Mouse (Mus musculus) forebrain, embryonic 10.5 days (tissue): Measurements from ENCODE around the gene Nadk2. TPM values are rescaled to one million over a fixed set of nuclear protein-coding genes. Genes with fewer than 3 reads are reported as not detected.
A peak's percentile ranks its signal among the peaks of the same experiment; 100 is the strongest.

Experiments used
- DNase-seq: peaks from one replicate; pipeline ENCODE4 v3.0.0-alpha.2; 2017; ENCODE audit warnings: low spot score; ENCODE audit errors: extremely low spot score
- H3K27ac ChIP-seq: fragments of 300-500 bp; sonication (generic); 2 replicates; pipeline ENCODE4 v1.5.1; 2016; ENCODE audit warnings: mild to moderate bottlenecking
- H3K27me3 ChIP-seq: fragments of 300-500 bp; sonication (generic); 2 replicates; pipeline ENCODE4 v1.6.1; 2016; ENCODE audit warnings: mild to moderate bottlenecking; ENCODE audit not compliant: poor library complexity, severe bottlenecking
- H3K36me3 ChIP-seq: fragments of 300-500 bp; sonication (generic); replicated peaks from 2 replicates; pipeline ENCODE4 v1.6.1; 2016; ENCODE audit warnings: mild to moderate bottlenecking, moderate library complexity
- H3K4me1 ChIP-seq: fragments of 300-500 bp; sonication (generic); 2 replicates; pipeline ENCODE4 v1.6.1; 2016
- H3K4me3 ChIP-seq: fragments of 300-500 bp; sonication (generic); 2 replicates; pipeline ENCODE4 v1.5.1; 2016; ENCODE audit warnings: mild to moderate bottlenecking, moderate library complexity
- H3K9me3 ChIP-seq: fragments of 300-500 bp; sonication (generic); 2 replicates; pipeline ENCODE4 v1.6.1; 2016; ENCODE audit warnings: mild to moderate bottlenecking, moderate library complexity
- WGBS: fragments of 180-500 bp; shearing (Covaris S2); methylation state at CpG from one replicate; pipeline ENCODE4 v1.1.7; 2016; 5-methylcytosine and 5-hydroxymethylcytosine counted together
- polyA plus RNA-seq: library from polyadenylated mRNA; unstranded; fragments of >200 nt; fragmentation: Nextera tagmentation; extraction: Ambion mirVana; gene quantifications from 2 replicates; pipeline ENCODE4 v1.2.1, GENCODE M21; 2016

Nadk2 gene
- polyA plus RNA-seq, 1 experiment from 2014 or later: 30.4 TPM

DNA sequence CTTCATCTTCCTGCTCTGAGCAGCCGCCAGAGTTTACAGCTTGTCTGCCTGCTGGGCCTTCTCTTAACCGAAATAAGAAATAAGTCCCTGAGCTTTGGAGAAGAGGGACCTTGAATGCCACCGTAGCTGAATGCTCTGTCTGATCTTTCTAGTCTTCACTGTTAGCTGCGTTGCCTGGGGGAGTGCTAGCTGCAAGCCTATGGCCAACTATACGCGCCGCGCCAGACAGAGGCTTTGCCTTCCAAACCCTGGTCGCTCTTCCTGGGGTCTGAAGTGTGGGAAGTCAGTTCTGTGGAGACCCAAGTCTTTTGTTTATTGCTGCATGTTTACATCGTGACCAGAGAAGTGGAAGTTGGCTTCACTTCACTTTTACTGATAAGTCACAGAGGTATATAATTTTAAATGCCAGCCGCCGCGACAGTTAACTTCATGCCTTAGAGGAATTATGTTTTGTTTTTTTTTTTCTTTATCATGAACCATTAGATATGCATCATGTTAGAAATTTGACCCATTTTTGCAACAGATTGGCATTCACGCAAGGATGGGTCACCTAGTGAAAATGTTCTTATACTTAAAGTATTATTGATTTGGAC, 4.6 kb downstream of the Nadk2 start:
- no peak for DNase-seq
- peaks cover 4% of the 10 kb centered on the region; the same call in 1 of the 2 replicates for H3K36me3 ChIP-seq
- H3K27ac ChIP-seq: 0 out of 2 replicates have a peak overlapping the region, but pooled peaks have one; percentile 22
- WGBS: 78% methylated on average over 14 of the region's 14 CpGs
- H3K9me3 ChIP-seq: no peaks in the 10 kb centered on the region
- H3K27me3 ChIP-seq: no peaks in the 10 kb centered on the region
- H3K4me1 ChIP-seq: peaks cover 61% of the 10 kb centered on the region
- no peak overlapping the region for H3K4me3 ChIP-seq

GRCm38 (mm10) chr15:9078481-9079300, 7.6 kb downstream of the Nadk2 start:
- peak overlapping the region; percentile 45 for H3K27ac ChIP-seq
- peaks cover 4% of the 10 kb centered on the region; the same call in 1 of the 2 replicates for H3K36me3 ChIP-seq
- no peak overlapping the region for H3K4me3 ChIP-seq
- no peaks in the 10 kb centered on the region for H3K9me3 ChIP-seq
- no peaks in the 10 kb centered on the region for H3K27me3 ChIP-seq
- peaks cover 50% of the 10 kb centered on the region for H3K4me1 ChIP-seq
- DNase-seq: no peak
- WGBS: 83% methylated on average over 12 of the region's 12 CpGs

GRCm38 (mm10) chr15:9079626-9080025, 8.6 kb downstream of the Nadk2 start:
- H3K4me3 ChIP-seq: no peak overlapping the region
- H3K36me3 ChIP-seq: peaks cover 7% of the 10 kb centered on the region
- H3K27ac ChIP-seq: no peak overlapping the region
- H3K9me3 ChIP-seq: no peaks in the 10 kb centered on the region
- peaks cover 40% of the 10 kb centered on the region for H3K4me1 ChIP-seq
- no peak for DNase-seq
- 72% methylated on average over 5 of the region's 5 CpGs for WGBS
- no peaks in the 10 kb centered on the region for H3K27me3 ChIP-seq

DNA sequence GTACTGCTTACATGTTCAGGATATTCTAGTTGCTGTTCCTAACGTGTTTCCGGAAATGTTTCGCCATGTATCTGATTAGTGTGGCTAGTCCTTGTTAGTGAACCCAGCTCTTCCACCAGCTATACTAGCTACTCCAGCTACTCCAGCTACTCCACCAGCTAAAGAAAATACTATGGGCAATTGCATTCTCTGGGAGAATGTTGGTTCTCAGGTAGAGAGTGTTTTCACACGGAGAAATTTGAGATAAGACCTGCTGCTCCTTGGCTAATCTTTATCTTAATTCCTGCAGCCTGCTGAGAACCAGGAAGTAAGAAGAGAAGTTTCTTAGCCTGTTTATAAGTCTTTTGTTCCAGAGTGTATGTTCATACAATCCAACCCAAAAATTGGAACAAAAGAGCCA, 9.1 kb downstream of the Nadk2 start:
- H3K27ac ChIP-seq: no peak overlapping the region
- no peak for DNase-seq
- H3K4me1 ChIP-seq: peaks cover 35% of the 10 kb centered on the region
- no peak overlapping the region for H3K4me3 ChIP-seq
- no peaks in the 10 kb centered on the region for H3K27me3 ChIP-seq
- WGBS: 73% methylated on average over 4 of the region's 4 CpGs
- no peaks in the 10 kb centered on the region for H3K9me3 ChIP-seq
- peaks cover 8% of the 10 kb centered on the region for H3K36me3 ChIP-seq

DNA sequence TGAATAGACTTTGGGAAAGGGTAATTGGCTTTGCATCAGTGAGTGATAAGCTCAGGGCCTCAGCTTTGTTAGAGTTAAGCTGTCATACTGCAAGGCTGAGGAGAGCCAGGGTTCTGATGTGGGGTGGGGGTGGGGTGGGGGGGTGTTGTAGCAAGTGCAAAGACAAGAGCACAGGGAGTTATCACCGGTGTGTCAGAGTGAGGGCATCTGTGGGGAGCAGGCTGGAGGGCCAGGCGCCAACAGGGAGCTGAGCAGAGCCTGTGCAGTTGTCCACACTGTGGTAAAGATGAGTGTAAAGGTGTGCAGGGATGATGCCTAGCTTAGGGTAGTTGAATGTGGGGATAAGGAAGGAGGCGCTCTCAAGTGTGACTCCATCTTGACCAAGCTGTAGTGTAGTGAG, 10.2 kb downstream of the Nadk2 start:
- Histone ChIP-seq H3K9me3 (no peaks in the 10 kb centered on the region), H3K36me3 (peaks cover 19% of the 10 kb centered on the region), H3K27me3 (no peaks in the 10 kb centered on the region), H3K4me3 (no peak overlapping the region), H3K4me1 (peaks cover 28% of the 10 kb centered on the region), H3K27ac (no peak overlapping the region)
- no peak for DNase-seq
- 74% methylated on average over 3 of the region's 3 CpGs for WGBS

DNA sequence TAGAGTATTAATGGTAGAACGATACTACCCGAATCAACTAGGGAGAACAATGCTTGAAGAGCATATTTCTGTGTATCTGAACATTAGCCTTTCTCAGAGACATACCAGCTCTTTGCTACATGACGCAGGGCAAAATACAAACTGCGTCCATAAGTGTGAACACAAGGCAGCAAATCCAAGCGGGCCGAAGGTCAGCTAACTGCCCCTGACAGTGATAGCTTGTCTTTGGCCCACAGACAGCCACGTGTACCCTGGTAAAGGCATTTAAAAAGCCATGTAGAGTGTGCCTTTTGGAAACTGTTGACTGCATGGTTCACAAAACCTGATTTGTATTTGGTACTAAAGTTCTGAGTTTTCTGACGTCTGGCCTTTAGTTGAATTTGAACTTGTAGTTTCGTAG, 11.7 kb downstream of the Nadk2 start:
- Histone ChIP-seq H3K27ac (no peak overlapping the region), H3K36me3 (peaks cover 26% of the 10 kb centered on the region), H3K9me3 (no peaks in the 10 kb centered on the region), H3K4me3 (no peak overlapping the region), H3K27me3 (no peaks in the 10 kb centered on the region), H3K4me1 (peaks cover 35% of the 10 kb centered on the region)
- 92% methylated on average over 9 of the region's 9 CpGs for WGBS
- no peak for DNase-seq

- no peaks in the 10 kb centered on the region for H3K27me3 ChIP-seq
- H3K4me1 ChIP-seq: peaks cover 24% of the 10 kb centered on the region
- 58% methylated on average over 11 of the region's 11 CpGs for WGBS
- no peak for DNase-seq
- peaks cover 55% of the 10 kb centered on the region for H3K36me3 ChIP-seq
- H3K9me3 ChIP-seq: no peaks in the 10 kb centered on the region
- no peak overlapping the region for H3K4me3 ChIP-seq
- H3K27ac ChIP-seq: 0 out of 2 replicates have a peak overlapping the region, but pooled peaks have one; percentile 40
These were observed 15.8 kb downstream of the Nadk2 start for GRCm38 (mm10) chr15:9086813-9087212.

GRCm38 (mm10) chr15:9087421-9087820, 16.4 kb downstream of the Nadk2 start:
- no peak for DNase-seq
- Histone ChIP-seq H3K4me3 (no peak overlapping the region), H3K27me3 (no peaks in the 10 kb centered on the region), H3K9me3 (no peaks in the 10 kb centered on the region), H3K4me1 (peaks cover 24% of the 10 kb centered on the region), H3K27ac (no peak overlapping the region), H3K36me3 (peaks cover 58% of the 10 kb centered on the region)
- WGBS: 75% methylated on average over 5 of the region's 5 CpGs

GRCm38 (mm10) chr15:9087895-9088682, 17.0 kb downstream of the Nadk2 start:
- H3K27me3 ChIP-seq: no peaks in the 10 kb centered on the region
- H3K4me3 ChIP-seq: no peak overlapping the region
- DNase-seq: no peak
- H3K4me1 ChIP-seq: peaks cover 24% of the 10 kb centered on the region
- H3K27ac ChIP-seq: no peak overlapping the region
- H3K36me3 ChIP-seq: peaks cover 64% of the 10 kb centered on the region
- WGBS: 92% methylated on average over 17 of the region's 17 CpGs
- H3K9me3 ChIP-seq: no peaks in the 10 kb centered on the region

DNA sequence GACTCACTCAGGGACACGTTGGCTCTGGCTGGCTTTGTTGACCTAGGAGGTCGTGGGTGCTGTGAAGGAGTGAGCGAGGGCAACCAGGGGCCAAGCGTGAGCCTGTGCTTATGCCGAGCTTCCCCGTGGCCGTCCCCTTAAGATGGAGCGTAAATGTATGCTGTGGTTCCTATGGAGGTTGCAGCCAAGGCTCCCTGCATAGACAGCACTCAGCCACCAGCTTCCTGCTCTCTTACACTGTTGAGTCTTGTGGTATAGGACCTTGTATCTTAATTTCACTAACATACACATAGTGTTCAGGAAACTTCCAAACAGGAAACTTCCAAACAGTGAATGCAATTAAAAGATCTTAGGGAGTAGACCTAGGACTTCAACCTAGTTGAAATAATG, 17.6 kb downstream of the Nadk2 start:
- H3K27me3 ChIP-seq: no peaks in the 10 kb centered on the region
- WGBS: 79% methylated on average over 8 of the region's 8 CpGs
- no peak overlapping the region for H3K4me3 ChIP-seq
- peaks cover 24% of the 10 kb centered on the region for H3K4me1 ChIP-seq
- H3K9me3 ChIP-seq: no peaks in the 10 kb centered on the region
- H3K27ac ChIP-seq: no peak overlapping the region
- peaks cover 70% of the 10 kb centered on the region for H3K36me3 ChIP-seq
- no peak for DNase-seq

DNA sequence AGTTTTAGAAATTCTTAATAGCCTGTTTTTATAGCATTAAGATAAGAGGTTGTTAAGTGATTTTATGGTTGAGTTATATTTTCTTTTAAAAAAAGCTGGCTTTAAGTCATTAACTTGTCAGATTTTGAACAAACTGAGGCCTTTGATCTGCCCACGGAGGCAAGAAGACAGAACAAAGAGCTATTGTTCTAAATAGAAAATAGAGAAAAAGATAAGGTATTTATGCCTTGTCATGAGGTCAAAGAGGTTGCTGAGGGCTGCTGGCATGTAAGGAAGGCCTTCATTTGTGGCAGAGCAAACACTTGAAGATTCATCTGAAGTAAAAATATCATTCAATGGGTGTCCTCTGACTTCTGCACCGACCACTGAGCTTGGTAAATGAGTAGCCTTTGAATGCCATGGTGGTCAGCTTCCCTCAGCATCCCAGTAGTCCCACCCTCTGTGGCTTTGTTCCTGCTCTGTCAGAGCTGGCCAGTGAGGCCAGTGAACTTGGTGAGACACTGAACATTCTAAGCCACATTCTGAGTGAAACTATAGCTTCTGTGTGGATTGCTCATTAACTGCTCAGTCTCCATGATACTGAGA, 18.2 kb downstream of the Nadk2 start:
- peaks cover 73% of the 10 kb centered on the region for H3K36me3 ChIP-seq
- H3K27ac ChIP-seq: no peak overlapping the region
- WGBS: 21% methylated on average over 2 of the region's 2 CpGs

GRCm38 (mm10) chr15:9090662-9091061, 19.6 kb downstream of the Nadk2 start:
- H3K27ac ChIP-seq: no peak overlapping the region
- no peaks in the 10 kb centered on the region for H3K9me3 ChIP-seq
- H3K4me3 ChIP-seq: no peak overlapping the region
- peaks cover 74% of the 10 kb centered on the region for H3K36me3 ChIP-seq
- H3K4me1 ChIP-seq: peaks cover 34% of the 10 kb centered on the region
- WGBS: 95% methylated on average over 5 of the region's 5 CpGs
- no peak for DNase-seq
- H3K27me3 ChIP-seq: no peaks in the 10 kb centered on the region

More for the DNA sequence above, 18.2 kb downstream of the Nadk2 start:
- peaks cover 28% of the 10 kb centered on the region for H3K4me1 ChIP-seq
- H3K27me3 ChIP-seq: no peaks in the 10 kb centered on the region
- no peak for DNase-seq
- H3K9me3 ChIP-seq: no peaks in the 10 kb centered on the region
- H3K4me3 ChIP-seq: no peak overlapping the region
